Mouse (Mus musculus): Measurements from ENCODE around the gene Tbc1d4. TPM values are rescaled to one million over a fixed set of nuclear protein-coding genes. Genes with fewer than 3 reads are reported as not detected.
A peak's percentile ranks its signal among the peaks of the same experiment; 100 is the strongest.
"Not testable (repeated sequence)": the region's sequence is repeated elsewhere in the genome, so short reads cannot be mapped to it uniquely, and the experiment has no call there.

Gene Tbc1d4
- total RNA-seq, 4 experiments from 2014 or later: 78.5 to 103 (median 84.6) TPM

GRCm38 (mm10) chr14:101595301-101596080, 13.5 kb downstream of the Tbc1d4 start:
- no peak for DNase-seq (ENCODE audit: low spot score)

GRCm38 (mm10) chr14:101594001-101594400, 15.0 kb downstream of the Tbc1d4 start:
- DNase-seq (ENCODE audit: low spot score): no peak

GRCm38 (mm10) chr14:101593340-101593739, 15.7 kb downstream of the Tbc1d4 start:
- no peak for DNase-seq (ENCODE audit: low spot score)

GRCm38 (mm10) chr14:101591101-101591500, 17.9 kb downstream of the Tbc1d4 start:
- DNase-seq (ENCODE audit: low spot score): no peak

- DNase-seq (ENCODE audit: low spot score): not testable (repeated sequence)
Measured at GRCm38 (mm10) chr14:101588209-101588991, 20.6 kb downstream of the Tbc1d4 start.

- not testable (repeated sequence) for DNase-seq (ENCODE audit: low spot score)
Measured at GRCm38 (mm10) chr14:101587366-101588040, 21.5 kb downstream of the Tbc1d4 start.

- DNase-seq (ENCODE audit: low spot score): no peak
Measured at GRCm38 (mm10) chr14:101586096-101586495, 22.9 kb downstream of the Tbc1d4 start.

GRCm38 (mm10) chr14:101575651-101576050, 33.3 kb downstream of the Tbc1d4 start:
- no peak for DNase-seq (ENCODE audit: low spot score)

- DNase-seq (ENCODE audit: low spot score): no peak
Measured at GRCm38 (mm10) chr14:101574536-101574935, 34.5 kb downstream of the Tbc1d4 start.

- no peak for DNase-seq (ENCODE audit: low spot score)
Measured at GRCm38 (mm10) chr14:101573107-101573614, 35.8 kb downstream of the Tbc1d4 start.

- peak; percentile 50 for DNase-seq (ENCODE audit: low spot score)
Measured at GRCm38 (mm10) chr14:101568828-101569227, 40.2 kb downstream of the Tbc1d4 start.

- DNase-seq (ENCODE audit: low spot score): no peak
Measured at GRCm38 (mm10) chr14:101566717-101567116, 42.3 kb downstream of the Tbc1d4 start.

GRCm38 (mm10) chr14:101565661-101566060, 43.3 kb downstream of the Tbc1d4 start:
- DNase-seq (ENCODE audit: low spot score): no peak

- DNase-seq (ENCODE audit: low spot score): no peak
Measured at GRCm38 (mm10) chr14:101561251-101561701, 47.7 kb downstream of the Tbc1d4 start.

- no peak for DNase-seq (ENCODE audit: low spot score)
Measured at GRCm38 (mm10) chr14:101559446-101559845, 49.5 kb downstream of the Tbc1d4 start.

- no peak for DNase-seq (ENCODE audit: low spot score)
Measured at GRCm38 (mm10) chr14:101548885-101549573, 60.0 kb downstream of the Tbc1d4 start.

- DNase-seq (ENCODE audit: low spot score): no peak
Measured at GRCm38 (mm10) chr14:101541863-101542262, 67.1 kb downstream of the Tbc1d4 start.

GRCm38 (mm10) chr14:101541141-101541540, 67.8 kb downstream of the Tbc1d4 start:
- DNase-seq (ENCODE audit: low spot score): no peak

GRCm38 (mm10) chr14:101540466-101540865, 68.5 kb downstream of the Tbc1d4 start:
- DNase-seq (ENCODE audit: low spot score): no peak

GRCm38 (mm10) chr14:101537906-101538305, 71.1 kb downstream of the Tbc1d4 start:
- no peak for DNase-seq (ENCODE audit: low spot score)

- DNase-seq (ENCODE audit: low spot score): no peak
Measured at GRCm38 (mm10) chr14:101537413-101537812, 71.6 kb downstream of the Tbc1d4 start.
